Mouse (Mus musculus): Measurements from ENCODE around the gene Szrd1.

- no peak for TF ChIP-seq CTCF (conservative IDR thresholded peaks at IDR 0.05; ENCODE audit: low read length)
- no peak for TF ChIP-seq NANOG (IDR thresholded peaks at IDR 0.05; ENCODE audit: borderline replicate concordance, low read length)
Observed at GRCm38 (mm10) chr4:141122663-141123062, 16.9 kb downstream of the Szrd1 start.

Data from E14TG2a.4 (cell line).